Mouse (Mus musculus) layer of hippocampus, postnatal 10 days (tissue): ENCODE results near the gene Supt5. TPM values are rescaled to one million over a fixed set of nuclear protein-coding genes. Genes with fewer than 3 reads are reported as not detected.

Experiments
- DNase-seq, 2 experiments: peaks; one replicate each; pipeline ENCODE4 v3.0.0; 2021; ENCODE audit warnings: low spot score in 2 of 2
- total RNA-seq, 2 experiments: library from RNA; stranded (reverse); gene quantifications; 2 replicates each; pipeline ENCODE4 v1.2.3; 2021

The Supt5 gene
- total RNA-seq, 2 experiments from 2014 or later: 105 to 109 TPM

DNA sequence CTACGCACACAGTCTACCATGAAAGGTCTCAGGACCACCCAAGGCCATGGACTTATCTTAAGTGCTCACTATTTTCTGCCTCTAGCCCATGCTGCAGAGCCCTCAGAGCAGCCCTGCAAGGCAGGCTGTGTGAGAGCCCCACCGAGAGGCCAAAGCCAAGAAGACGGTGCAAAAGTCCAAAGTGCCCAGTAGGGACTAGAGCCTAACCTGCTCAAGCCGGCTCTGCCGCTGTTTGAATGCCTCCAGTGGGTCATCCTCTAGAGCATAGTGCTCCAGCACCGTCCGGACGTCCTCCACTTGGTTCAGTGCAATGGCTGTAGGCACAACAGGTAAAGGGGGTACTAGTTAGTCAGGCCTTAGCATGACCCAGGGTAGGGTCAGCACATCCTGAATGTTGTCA lies 32.3 kb downstream of the Supt5 start:
- DNase-seq: no peak

- no peak for DNase-seq
These were observed 32.9 kb downstream of the Supt5 start for GRCm38 (mm10) chr7:28305641-28306040.

DNA sequence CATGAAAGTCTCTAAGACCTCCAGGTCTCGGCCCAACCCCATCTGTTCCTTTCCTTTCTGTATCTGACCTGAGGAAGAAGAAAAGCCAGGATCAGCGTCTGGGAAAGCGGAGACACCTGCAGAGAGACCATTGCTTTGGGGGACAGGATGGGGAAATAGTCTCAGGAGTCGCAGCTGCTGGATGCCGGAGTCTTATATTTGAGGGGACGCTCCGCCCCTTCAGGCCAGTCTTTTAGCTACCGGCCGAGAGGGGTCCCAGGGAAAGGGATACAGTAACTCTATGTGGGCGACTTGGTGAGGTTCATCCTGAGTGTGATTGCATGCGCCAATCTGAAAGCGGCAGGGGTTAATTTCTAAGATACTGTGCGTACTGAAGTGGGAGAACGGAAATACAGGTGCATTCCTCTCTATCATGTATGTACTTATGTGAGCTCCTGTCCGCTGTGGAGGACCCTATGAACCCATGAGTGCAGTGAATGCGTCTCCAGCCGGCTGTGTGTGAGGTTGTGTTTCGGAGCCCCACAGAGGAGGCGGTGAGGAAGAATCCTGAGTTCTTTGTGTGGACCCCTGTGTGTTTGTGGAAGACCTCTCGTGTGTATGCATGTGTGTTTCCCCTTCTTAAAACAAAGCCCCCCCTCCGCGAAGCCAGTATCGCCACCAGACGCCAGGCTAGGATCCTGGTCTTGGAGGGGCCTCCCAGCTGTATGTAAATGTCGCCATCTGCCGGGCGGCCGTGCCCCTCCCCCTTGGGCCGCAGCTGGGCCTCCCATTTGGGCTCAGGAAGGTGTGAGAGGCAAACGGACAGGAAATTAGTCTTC lies 36.7 kb downstream of the Supt5 start, which contains the start of gene Dll3:
Dll3 (minus strand) TSS at position 623 of the 818 bp plus-strand sequence.
- DNase-seq: peak; percentile 66 to 72

DNA sequence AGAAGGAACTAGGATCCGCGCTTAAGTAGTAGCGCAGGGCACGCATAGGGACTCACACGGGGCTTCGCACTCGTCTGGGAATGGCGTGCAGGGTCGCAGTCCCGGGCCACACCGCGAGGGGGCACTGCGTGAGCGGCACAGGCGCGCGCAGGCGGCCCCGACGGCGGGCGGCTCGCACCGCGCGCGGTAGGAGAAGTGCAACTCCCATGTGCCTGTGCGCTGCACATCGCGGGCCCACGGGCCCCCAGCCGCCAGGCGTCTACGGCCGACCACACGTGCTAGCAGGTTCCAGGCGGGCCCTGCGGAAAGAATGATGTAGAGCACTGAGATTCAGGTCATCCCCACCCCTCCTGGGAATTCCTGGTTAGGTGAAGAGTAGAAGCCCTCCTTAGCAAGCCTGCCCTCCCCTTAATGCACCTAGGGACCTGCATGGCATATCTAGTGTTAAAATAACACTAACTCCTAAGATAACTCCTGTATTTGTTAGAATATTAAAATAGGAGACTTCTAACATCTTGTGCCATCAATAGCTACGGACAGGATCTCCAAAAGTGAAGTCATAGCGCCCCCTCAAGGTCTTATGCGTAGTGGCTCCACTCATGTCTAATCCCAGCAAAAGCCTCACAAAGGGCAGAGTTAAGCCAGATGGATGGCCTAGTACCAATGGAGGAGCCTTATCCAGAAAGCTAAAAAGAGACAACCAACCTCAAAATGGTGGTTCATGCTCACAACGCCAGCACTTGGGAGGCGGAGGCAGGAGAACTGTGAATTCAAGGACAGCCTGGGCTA lies 39.5 kb downstream of the Supt5 start:
- peak; percentile 55 to 63 for DNase-seq

- peak; percentile 63 to 82 for DNase-seq
These were observed 44.1 kb downstream of the Supt5 start for GRCm38 (mm10) chr7:28294481-28294880.

GRCm38 (mm10) chr7:28290638-28291590 lies 47.6 kb downstream of the Supt5 start, which contains the start of gene Selenov:
TSS of gene Selenov (minus strand) at chr7:28291186.
- DNase-seq: peak; percentile 48 to 62

- peak in 1 of 2 experiments; percentile 49 for DNase-seq
These were observed 48.4 kb downstream of the Supt5 start for GRCm38 (mm10) chr7:28290165-28290564.

GRCm38 (mm10) chr7:28280630-28281029 lies 57.9 kb downstream of the Supt5 start:
- DNase-seq: no peak

- no peak for DNase-seq
These were observed 60.3 kb downstream of the Supt5 start for GRCm38 (mm10) chr7:28278279-28278652.

GRCm38 (mm10) chr7:28277615-28278278 lies 60.8 kb downstream of the Supt5 start, which contains the start of gene Eid2b:
TSS of gene Eid2b (plus strand) at chr7:28277739.
- DNase-seq: peak; percentile 99

DNA sequence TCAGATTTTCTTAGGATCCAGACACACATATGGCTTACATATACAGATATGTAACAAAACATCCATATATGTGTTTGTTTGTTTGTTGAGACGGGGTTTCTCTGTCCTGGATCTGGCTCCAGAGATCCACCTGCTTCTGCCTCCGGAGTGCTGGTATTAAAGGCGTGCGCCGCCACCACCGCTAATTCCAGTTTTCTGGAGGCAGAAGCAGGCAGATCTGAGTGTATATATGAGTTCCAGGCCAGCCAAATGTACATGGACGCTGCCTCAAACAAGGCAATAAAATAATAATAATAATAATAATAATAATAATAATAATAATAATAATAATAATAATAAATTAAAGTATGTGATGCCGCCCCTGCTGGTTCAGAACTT lies 61.3 kb downstream of the Supt5 start:
- no peak for DNase-seq

GRCm38 (mm10) chr7:28271761-28272160 lies 66.8 kb downstream of the Supt5 start:
- DNase-seq: no peak

DNA sequence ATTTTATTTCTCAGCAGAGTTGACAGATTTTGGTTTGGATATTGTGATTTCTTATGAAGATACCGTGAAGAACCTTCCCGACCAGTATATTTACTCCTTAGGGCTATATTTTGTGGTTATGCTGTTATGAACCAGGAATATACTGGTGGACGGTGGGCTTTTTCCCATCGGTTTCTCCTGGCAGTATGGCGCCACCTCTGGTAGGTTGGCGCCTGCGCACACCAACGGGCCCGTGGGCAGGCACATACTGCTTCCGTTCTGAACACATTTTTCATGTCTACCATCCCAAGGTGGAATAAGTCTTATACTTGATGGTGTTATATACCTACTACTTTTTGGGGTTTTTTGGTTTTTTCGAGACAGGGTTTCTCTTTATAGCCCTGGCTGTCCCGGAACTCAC lies 69.2 kb downstream of the Supt5 start:
- no peak for DNase-seq

- DNase-seq: no peak
These were observed 70.0 kb downstream of the Supt5 start for GRCm38 (mm10) chr7:28268576-28268975.

GRCm38 (mm10) chr7:28268042-28268531 lies 70.5 kb downstream of the Supt5 start:
- peak; percentile 62 to 68 for DNase-seq

- DNase-seq: peak; percentile 85 to 92
These were observed 71.2 kb downstream of the Supt5 start, which contains the start of gene Eid2 for GRCm38 (mm10) chr7:28267129-28268041. TSS of gene Eid2 (plus strand) at chr7:28267881.

DNA sequence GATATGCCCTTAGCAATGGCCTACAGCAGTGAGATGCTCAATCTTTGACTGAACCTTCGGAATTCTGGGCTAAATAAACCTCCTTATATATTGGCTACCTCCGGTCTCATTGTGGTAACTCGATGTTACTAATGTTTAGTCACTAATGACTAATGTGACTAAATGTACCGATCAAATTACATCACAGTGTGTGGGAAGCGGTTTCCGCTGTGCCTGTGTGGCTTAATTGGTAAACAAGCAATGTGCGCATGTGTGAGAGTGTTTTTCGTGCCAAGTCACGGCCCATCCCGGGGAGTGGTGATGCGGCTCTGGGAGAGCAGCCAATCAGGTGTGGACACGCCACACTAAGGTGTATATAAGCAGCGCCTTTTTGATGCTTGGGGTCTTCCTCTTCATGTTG lies 73.2 kb downstream of the Supt5 start:
- DNase-seq: no peak
